Mouse (Mus musculus): Measurements from ENCODE around the gene Gda. TPM values are rescaled to one million over a fixed set of nuclear protein-coding genes. Genes with fewer than 3 reads are reported as not detected.

Gene Gda
- polyA plus RNA-seq, 1 experiment from 2014 or later: 0.63 TPM

- H3K9me3 ChIP-seq: no peaks in the 10 kb centered on the region
- WGBS: 91% methylated on average over 6 of the region's 6 CpGs
- H3K36me3 ChIP-seq: no peaks in the 10 kb centered on the region
- no peak overlapping the region for H3K4me3 ChIP-seq
- no peak overlapping the region for H3K27ac ChIP-seq (replicated peaks)
- H3K4me2 ChIP-seq: no peak overlapping the region
- no peaks in the 10 kb centered on the region for H3K4me1 ChIP-seq (replicated peaks)
- H3K9ac ChIP-seq: no peak overlapping the region
- no peak for ATAC-seq (ENCODE audit: low read depth)
- H3K27me3 ChIP-seq: no peaks in the 10 kb centered on the region
Measured at GRCm38 (mm10) chr19:21357792-21358191, 115.5 kb downstream of the Gda start.

DNA sequence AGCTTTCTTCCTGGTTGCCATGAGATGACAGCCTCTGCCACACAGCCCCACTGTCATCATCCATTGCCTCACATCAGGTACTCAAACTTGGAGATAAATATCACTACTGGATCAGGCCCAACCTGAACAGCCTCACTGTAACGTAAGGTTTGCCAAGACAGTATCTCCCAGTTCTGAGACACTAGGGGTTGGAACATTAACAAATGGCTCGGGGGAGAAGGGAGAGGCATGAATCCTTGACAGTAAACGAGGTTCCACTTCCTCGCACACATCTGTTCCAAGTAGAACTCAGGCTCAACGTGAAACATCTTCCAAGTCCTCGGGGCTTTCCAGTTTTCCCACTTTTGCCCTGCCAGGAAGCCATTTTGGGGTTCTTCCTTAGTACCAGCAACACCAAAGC lies 123.6 kb downstream of the Gda start:
- WGBS: 81% methylated on average over 6 of the region's 6 CpGs
- no peak overlapping the region for H3K4me2 ChIP-seq
- no peaks in the 10 kb centered on the region for H3K4me1 ChIP-seq (replicated peaks)
- H3K9ac ChIP-seq: no peak overlapping the region
- no peaks in the 10 kb centered on the region for H3K36me3 ChIP-seq
- no peak for ATAC-seq (ENCODE audit: low read depth)
- no peak overlapping the region for H3K27ac ChIP-seq (replicated peaks)
- H3K4me3 ChIP-seq: no peak overlapping the region
- no peaks in the 10 kb centered on the region for H3K27me3 ChIP-seq
- no peaks in the 10 kb centered on the region for H3K9me3 ChIP-seq

DNA sequence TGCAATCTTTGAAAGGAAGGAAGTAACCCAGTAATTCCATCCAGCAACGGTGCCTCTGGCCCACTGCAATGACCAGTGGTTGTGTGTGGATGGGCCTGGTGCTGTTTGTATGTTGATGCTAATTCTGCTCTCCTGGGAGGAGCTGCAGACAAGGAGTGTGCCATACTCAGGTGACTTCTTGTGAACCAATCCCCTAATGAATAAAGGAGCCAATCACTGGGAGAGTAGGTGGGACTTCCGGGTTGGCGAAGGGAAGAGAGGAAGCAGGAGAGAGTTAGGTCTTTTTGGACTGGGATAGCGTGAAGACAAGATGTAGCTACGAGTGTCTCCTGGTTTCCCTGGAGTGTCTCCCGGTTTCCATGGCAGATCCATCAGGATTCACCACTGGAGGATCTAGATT lies 126.6 kb downstream of the Gda start:
- WGBS: 91% methylated on average over 6 of the region's 6 CpGs
- H3K27me3 ChIP-seq: no peaks in the 10 kb centered on the region

More for the DNA sequence above, 126.6 kb downstream of the Gda start:
- Histone ChIP-seq H3K36me3 (no peaks in the 10 kb centered on the region), H3K9me3 (no peaks in the 10 kb centered on the region), H3K4me2 (no peak overlapping the region), H3K4me1 (replicated peaks) (no peaks in the 10 kb centered on the region), H3K27ac (replicated peaks) (no peak overlapping the region), H3K4me3 (no peak overlapping the region), H3K9ac (no peak overlapping the region)
- no peak for ATAC-seq (ENCODE audit: low read depth)

Other genes starting within 250 kb of the Gda start
- gene Zfand5, start 201.2 kb downstream of the Gda start, polyA plus RNA-seq (2015; fragmentation: Nextera tagmentation; extraction: Ambion mirVana): 186 and 190 TPM in 2 replicates
- gene 1110059E24Rik, start 179.5 kb upstream of the Gda start, polyA plus RNA-seq (2015; fragmentation: Nextera tagmentation; extraction: Ambion mirVana): 54.8 and 63.1 TPM in 2 replicates
- gene Abhd17b, start 179.7 kb upstream of the Gda start, polyA plus RNA-seq (2015; fragmentation: Nextera tagmentation; extraction: Ambion mirVana): 42.2 and 43.0 TPM in 2 replicates